Mouse (Mus musculus) mature B cell (primary cell): ENCODE measurements around the gene Ttll12.

ENCODE experiments used
- in situ Hi-C: fragments of 300-500 bp; cut with MboI; formaldehyde crosslinking; loops from 2 replicates; pipeline ENCODE4 v1.14.3; 2019

Gene Ttll12

GRCm38 (mm10) chr15:83526424-83527091 is 68.4 kb downstream of the Ttll12 start, which contains the start of gene Bik:
Gene Bik (plus strand): TSS chr15:83526862.
- in situ Hi-C loops, result no loop called here
